Mouse (Mus musculus): Measurements from ENCODE around the gene H2-Eb2.
"Not testable (repeated sequence)": the region's sequence is repeated elsewhere in the genome, so short reads cannot be mapped to it uniquely, and the experiment has no call there.

The H2-Eb2 gene

GRCm38 (mm10) chr17:34307216-34307615 lies 18.2 kb upstream of the H2-Eb2 start:
- no peak for DNase-seq

- no peak for DNase-seq
These were observed 17.3 kb upstream of the H2-Eb2 start for GRCm38 (mm10) chr17:34308161-34308560.

- DNase-seq, result peak; percentile 16
These were observed 16.2 kb upstream of the H2-Eb2 start for GRCm38 (mm10) chr17:34309225-34309624.

GRCm38 (mm10) chr17:34309683-34310385 lies 15.6 kb upstream of the H2-Eb2 start:
- peak; percentile 80 for DNase-seq

- not testable (repeated sequence) for DNase-seq
These were observed 14.9 kb upstream of the H2-Eb2 start for GRCm38 (mm10) chr17:34310526-34310925.

GRCm38 (mm10) chr17:34312185-34312584 lies 13.3 kb upstream of the H2-Eb2 start:
- DNase-seq, result no peak

GRCm38 (mm10) chr17:34313393-34313792 lies 12.1 kb upstream of the H2-Eb2 start:
- peak; percentile 78 for DNase-seq

GRCm38 (mm10) chr17:34314286-34314685 lies 11.2 kb upstream of the H2-Eb2 start:
- DNase-seq, result no peak

GRCm38 (mm10) chr17:34315512-34315911 lies 10.0 kb upstream of the H2-Eb2 start:
- DNase-seq, result no peak

- no peak for DNase-seq
These were observed 8.8 kb upstream of the H2-Eb2 start for GRCm38 (mm10) chr17:34316697-34317096.

GRCm38 (mm10) chr17:34317275-34317674 lies 8.2 kb upstream of the H2-Eb2 start:
- DNase-seq, result no peak

- DNase-seq, result no peak
These were observed 908 bp downstream of the H2-Eb2 start for GRCm38 (mm10) chr17:34326373-34326772.

GRCm38 (mm10) chr17:34329807-34330206 lies 4.3 kb downstream of the H2-Eb2 start:
- DNase-seq, result peak; percentile 6

- no peak for DNase-seq
These were observed 5.7 kb downstream of the H2-Eb2 start for GRCm38 (mm10) chr17:34331200-34331599.

GRCm38 (mm10) chr17:34340619-34341402 lies 15.3 kb downstream of the H2-Eb2 start:
- no peak for DNase-seq

- no peak for DNase-seq
These were observed 19.4 kb downstream of the H2-Eb2 start for GRCm38 (mm10) chr17:34344882-34345281.

GRCm38 (mm10) chr17:34345486-34345885 lies 20.0 kb downstream of the H2-Eb2 start:
- no peak for DNase-seq

GRCm38 (mm10) chr17:34346041-34346440 lies 20.6 kb downstream of the H2-Eb2 start:
- no peak for DNase-seq

- no peak for DNase-seq
These were observed 22.3 kb downstream of the H2-Eb2 start for GRCm38 (mm10) chr17:34347606-34348308.

GRCm38 (mm10) chr17:34349429-34349828 lies 24.0 kb downstream of the H2-Eb2 start:
- DNase-seq, result peak; percentile 83

- no peak for DNase-seq
These were observed 29.1 kb downstream of the H2-Eb2 start, which contains the start of gene Btnl2 for GRCm38 (mm10) chr17:34354539-34354938. Gene Btnl2 (plus strand): TSS chr17:34354822.

- no peak for DNase-seq
These were observed 29.5 kb downstream of the H2-Eb2 start for GRCm38 (mm10) chr17:34354940-34355339.

- no peak for DNase-seq
These were observed 37.6 kb downstream of the H2-Eb2 start for GRCm38 (mm10) chr17:34362954-34363546.

All from embryo, embryonic 11 days (tissue).